Mouse (Mus musculus) spleen, postnatal 10 days (tissue): ENCODE results near the gene Ppm1l.

Source experiments
- DNase-seq, 2 experiments: peaks; one replicate each; pipeline ENCODE4 v3.0.0; 2021 to 2022; ENCODE audit warnings: low spot score in 2 of 2

Ppm1l gene

DNA sequence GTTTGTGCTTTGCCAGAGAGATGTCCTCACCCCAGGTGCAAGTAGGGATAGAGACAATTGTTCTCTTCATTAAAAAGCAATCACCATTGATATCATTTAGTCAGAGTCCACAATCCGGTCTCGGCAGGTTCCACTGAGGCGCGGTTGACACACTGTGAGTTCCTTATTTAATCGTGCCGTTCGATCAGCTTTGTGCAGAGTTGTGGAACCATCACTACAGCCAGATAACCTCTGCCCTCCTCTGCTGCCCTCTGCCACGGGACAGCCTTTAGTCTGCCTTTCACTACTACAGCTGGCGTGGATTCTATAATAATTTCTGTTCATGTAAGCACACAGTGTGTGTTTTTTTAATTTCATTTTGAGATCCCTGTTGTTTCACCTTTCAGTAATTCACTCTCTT is 17.2 kb downstream of the Ppm1l start:
- DNase-seq, result no peak

DNA sequence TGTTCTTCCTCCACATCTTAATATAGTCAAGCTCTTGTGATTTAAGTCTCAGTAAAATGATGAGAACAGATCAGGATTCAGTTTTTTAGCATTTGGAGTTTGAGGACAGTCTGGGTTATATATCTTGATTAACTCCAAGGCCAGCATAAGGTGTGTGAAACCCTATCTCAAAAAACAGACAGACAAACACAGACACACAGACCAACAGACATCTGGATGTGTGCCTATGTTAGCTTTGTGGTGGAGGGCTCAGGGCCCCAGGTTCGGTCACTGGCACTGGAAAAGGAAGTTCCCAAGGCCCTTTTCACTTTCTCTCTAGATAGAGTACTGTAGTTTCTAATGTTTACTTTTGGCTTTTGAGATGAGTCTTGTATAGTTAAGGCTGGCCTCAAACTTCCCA is 23.8 kb downstream of the Ppm1l start:
- DNase-seq, result no peak

DNA sequence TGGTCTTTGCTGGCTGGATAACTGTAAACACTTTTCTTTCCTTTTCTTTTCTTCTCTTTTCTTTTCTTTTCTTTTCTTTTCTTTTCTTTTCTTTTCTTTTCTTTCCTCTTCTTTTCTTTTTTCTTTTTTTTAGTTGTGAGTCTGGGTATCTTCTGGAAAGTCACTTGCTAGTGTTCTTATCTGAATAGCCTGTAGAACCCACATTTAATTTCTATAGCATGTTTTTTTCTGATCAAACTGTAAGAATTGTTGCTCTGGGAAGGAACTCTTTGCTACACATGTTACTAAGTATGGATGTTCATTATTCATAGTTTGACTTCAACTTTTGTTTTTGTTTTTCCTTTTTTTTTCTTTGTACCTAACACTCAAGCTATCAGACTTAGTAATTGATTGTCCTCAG is 24.3 kb downstream of the Ppm1l start:
- DNase-seq, result no peak

DNA sequence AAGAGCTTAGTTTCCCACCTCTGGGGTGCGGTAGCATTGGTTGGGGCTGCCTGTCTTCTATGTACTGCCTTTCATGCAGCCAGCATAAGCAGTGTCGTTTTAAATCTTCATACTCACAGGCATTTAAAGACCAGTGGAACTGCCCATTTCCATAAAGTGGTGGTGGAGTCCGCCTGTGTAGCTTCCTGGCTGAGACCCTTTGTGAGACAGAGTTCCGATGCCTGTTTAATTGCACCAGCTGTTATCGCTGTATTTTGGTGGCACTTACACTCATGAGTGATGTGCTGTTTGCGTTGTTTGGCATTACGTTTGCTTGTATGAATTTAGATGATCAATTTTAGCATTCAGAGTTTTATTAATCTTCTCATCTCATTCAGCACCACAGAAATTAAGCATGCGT is 24.9 kb downstream of the Ppm1l start:
- DNase-seq, result no peak

DNA sequence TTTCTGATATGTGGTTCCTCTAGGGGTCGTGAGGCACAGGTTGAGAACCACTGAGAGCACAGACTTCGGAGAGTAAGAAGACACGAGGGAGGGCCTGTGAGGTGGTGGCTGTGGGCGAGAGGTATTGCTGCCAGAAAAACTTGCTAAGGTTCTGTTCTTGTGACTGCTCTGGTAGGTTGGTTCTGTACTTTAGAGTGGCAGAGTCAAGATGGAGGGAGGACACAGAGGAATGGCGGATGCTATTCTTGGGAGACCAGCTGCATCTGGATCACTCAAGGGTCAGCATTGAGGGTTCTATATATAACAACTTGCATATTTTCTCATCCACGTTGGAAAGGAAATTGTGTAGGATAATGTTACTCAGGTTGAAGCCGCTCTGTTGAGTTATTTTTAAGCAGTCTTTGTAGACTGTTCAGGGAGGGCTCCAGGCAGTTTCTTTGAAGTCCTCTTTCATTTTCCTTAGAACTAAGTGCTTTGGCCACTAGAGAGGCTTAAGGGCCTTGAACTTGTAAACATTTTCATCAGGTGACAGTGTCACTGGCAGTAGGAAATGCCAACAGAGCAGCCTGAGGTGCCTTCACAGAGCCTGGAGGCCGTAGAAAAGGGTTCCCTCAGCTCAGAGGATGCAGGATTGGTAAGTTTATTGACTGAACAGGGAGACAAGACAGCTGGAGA is 25.7 kb downstream of the Ppm1l start:
- no peak for DNase-seq

DNA sequence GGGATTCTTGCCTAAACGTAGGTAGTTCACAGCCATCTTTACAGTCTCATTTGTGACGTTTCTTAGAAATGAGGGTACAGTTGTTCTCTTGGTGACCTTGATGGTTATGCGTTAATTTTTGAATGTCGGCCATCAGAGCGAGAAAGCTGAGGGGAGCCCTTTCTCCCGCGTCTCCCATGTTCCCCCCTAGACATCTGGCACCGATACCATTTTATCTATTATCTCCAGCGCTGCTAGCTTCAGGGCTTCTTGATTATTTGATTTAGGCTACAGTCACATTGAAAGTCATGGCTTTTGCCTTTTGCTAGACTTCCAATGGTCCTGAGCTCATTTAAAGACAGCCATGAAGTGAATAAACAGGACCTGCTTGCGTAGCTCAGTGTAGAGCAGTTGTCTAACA is 26.5 kb downstream of the Ppm1l start:
- DNase-seq, result no peak

DNA sequence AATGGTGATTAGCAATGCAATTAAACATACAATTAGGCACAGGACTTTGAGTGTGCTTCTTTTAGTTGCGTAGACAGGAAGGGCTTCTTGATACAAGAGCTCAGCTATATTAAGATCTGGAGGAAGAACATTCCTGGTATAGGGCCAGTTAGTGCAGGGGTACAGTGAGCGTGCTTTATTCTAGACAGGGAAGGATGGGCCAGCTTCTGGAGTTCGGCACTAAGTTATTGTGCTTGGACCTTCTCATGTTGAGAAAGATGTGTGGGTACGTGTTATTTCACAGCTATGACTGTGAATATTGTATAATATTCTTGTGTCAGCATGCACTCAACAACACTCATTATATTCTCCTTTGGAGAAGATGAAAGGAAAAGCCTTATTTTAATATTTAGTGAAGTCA is 29.9 kb downstream of the Ppm1l start:
- DNase-seq, result no peak

DNA sequence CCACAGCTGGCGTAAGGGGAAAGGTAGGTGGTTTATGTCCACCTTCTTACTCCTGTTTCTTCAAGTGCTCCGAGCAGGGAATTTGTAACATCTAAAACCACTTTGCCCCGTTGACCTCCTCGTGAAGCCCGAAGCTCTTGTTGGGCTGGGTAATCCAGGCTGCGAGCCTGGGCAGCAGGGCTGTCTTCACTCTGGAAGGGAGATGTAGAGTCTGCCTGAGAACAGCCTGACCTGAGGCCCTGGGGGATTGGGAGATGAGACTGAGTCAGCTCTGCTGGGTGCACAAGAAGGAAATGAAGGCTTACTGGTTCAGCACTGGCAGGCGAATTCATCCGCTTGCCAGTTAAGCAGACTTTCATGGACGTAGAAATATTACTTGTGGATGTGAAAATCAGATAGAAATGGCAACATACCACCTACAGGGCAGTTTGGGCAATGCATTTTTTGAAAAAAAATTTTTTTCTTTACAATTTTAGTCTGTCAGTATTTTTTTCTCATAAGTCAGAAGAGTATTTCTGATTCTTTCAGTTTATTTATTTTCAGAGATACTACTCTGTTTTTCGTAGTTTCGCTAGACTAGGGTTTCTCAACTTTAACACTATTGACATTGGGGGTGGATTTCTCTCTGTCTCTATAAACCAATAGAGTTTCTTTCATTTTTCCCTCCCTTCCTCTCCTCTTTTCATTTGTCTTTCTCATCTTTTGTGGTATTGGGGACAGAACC is 31.7 kb downstream of the Ppm1l start:
- no peak for DNase-seq

DNA sequence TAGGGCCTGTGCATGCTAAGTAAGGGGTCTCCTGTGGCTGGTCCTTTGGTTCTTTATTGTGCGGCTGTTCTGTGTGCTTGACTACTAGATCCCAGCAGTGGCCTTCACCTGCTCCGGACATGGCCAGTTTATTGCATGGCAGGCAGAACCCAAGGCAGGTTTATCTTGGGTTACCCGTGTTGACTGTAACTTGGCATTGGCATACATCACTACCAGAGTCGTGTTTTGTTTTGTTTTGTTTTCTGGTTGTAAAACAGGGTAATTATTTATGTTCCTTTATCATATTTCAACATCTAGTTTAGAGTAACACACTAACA is 32.2 kb downstream of the Ppm1l start:
- DNase-seq, result no peak

DNA sequence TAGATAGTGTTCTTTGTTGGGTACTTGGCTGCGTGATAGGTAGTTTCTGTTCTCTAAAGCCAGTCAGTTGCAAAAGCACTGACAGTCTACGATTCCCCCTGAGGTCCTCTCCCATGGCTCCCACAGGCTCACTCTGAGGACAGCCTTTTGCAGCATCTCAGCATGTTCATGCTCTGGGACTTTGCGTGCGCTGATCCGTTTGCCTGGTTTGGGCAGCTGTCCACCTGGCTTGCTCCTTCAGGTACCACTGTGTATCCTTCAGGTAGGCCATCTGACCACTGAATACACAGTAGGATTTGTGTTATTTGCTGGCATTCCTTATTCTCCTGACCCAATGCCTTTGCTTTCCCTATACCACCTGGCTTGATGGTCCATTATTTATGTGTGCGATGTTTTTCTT is 33.3 kb downstream of the Ppm1l start:
- DNase-seq, result no peak

DNA sequence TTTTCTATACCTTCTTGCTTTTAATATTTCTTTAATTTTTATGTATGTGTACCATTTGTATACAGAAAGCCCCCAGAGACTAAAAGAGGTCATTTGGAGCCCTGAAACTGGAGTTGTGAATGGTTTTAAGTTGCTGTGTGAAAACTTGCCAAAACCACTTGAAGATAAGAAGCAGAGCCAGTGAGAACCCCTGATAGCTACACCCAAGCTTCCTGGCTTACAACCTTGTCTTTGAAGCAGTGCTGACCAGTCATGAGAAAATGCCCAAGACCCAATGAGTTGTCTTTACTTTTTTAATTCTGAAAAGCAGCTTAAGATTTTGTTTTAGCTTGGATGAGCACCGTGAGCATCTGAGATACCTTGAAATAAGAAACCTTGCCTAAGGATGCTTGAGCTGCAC is 35.5 kb downstream of the Ppm1l start:
- no peak for DNase-seq

DNA sequence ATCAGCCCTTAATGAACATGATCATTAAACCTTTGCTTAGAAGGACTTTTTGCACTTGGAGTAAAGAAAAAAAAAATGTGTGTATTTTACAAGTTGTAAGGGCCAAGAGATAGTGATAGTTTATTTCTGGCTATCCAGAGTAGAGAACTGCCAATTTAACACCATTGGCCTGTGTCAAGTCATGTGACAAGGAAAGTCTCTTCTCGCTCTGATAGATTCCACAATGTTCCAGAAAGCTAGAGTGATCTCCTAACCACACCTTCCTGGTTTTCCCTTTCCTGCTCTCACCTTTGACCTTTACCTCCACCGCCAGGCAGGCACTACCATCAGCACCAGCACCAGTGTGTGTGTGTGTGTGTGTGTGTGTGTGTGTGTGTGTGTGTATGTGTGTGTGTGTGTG is 38.0 kb downstream of the Ppm1l start:
- DNase-seq, result no peak

DNA sequence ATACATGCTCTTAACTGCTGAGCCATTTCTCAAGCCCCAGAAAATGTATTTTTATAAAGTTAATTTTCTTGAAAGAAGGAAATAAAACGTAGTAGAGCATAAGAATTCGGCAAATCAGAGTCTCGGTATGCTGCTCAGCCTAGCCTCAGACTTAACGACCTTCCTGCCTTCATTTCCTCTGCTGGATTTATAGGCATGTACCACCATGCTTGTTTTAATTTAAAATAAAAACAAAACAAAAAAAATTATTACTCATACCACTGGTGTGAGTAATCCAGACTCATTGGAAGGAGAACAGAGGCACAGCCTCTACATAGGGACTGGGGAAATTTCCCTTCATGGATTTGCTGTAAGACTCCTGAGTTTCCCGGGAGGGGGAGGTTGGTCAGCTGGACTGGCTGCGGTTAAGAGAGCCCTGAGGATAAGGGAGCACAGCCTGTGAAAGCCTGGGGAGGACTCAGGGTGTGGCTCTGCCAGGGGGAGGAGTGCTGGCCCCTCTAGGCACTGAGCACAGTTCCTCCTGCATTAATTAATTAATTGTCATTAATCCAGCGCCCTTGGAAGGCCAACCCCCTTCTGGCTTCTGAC is 39.5 kb downstream of the Ppm1l start:
- no peak for DNase-seq

DNA sequence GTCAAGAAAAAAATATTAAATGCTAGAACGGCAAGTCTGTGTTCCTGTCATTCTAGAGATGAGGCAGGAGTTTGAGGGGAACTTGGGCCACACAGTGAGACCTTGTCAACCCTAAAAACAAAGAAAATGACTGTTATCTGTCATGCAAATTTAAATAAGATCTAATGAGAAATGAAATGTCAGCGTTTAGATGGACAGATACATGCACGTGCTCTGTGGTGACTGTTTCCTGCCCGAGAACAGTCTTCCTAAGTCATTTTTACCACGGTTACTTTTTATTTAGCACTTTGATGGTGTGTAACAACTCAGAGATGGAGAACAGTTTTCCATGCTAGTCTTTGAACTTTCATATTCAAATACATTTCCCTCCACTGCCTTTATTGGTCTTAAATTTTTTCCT is 40.1 kb downstream of the Ppm1l start:
- no peak for DNase-seq

DNA sequence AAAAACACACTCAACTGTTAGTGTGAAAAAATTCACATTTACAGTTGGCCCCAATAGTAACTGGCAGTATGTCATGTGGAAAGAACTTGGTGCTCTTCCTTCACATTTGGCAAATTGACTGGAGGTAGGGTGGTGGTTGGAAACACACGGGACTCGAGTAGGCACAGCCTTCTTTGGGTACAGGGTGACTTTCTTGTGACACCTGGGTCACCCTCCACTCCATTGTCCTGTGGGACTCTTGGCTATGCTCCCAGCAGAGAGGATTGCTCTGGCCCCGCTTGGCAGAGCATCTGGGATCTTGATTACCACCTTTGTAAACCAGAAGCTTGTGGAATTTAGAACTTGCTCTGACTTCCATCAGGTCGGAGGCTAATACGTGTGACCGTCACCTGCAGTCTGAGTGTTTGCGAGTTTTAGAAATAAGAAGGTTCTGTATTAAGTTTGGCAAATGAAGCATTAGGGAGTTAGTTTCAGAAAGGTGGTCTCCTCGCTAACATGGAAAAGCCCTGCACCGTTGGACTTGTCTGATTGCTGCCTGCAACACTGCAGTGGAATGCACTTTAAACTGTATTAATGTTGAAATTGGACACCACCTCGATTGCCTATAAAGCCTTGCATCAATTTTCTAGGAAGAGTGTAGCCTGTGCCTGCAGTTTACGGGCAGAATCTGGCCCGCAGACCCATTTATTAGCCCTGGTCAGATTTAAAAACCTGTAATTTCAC is 41.4 kb downstream of the Ppm1l start:
- DNase-seq, result no peak

DNA sequence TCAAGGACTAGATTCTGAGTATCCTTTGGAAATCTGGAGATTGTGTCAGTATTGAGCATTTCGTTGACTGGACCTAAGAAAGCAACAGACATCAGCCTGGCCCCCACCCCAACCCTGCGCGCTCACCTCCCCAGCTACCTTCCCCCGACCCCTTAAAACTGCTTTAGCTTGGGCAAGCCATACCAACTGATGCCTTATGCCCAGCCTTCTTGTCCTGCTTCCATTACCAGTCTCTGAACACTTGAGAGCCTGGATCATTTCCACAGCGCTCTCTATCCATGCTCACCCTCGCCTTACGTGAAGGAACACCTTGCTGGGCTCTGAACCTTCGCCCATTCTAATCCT is 41.9 kb downstream of the Ppm1l start:
- DNase-seq, result no peak

DNA sequence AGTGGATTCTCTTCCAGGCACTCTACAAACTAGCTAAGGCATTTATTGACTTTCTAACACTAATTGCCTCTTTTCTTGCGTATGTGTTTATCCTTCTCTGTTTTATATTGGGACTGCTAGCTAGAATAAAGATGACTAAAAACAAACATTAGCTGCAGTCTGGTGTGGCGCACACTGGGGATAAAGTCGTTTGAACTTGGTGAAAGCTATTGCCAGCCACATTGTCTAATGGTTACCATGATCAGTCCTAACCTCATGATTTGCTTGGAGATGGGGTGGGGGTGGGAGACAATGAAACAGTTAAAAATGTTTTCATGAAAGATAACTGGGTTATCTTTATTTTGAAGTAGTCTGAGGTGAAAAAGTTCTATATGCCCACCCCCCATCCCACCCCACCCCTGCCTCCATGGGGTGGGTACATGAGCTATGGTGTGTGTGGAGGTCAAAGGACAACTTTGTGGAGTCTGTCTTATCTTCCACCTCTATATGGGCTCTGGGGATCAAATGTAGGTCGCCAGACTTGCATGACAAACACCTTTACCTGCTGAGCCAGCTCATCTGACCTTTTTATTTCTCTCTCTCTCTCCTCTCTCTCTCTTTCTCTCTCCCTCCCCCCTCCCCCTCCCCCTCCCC is 43.7 kb downstream of the Ppm1l start:
- DNase-seq, result no peak

DNA sequence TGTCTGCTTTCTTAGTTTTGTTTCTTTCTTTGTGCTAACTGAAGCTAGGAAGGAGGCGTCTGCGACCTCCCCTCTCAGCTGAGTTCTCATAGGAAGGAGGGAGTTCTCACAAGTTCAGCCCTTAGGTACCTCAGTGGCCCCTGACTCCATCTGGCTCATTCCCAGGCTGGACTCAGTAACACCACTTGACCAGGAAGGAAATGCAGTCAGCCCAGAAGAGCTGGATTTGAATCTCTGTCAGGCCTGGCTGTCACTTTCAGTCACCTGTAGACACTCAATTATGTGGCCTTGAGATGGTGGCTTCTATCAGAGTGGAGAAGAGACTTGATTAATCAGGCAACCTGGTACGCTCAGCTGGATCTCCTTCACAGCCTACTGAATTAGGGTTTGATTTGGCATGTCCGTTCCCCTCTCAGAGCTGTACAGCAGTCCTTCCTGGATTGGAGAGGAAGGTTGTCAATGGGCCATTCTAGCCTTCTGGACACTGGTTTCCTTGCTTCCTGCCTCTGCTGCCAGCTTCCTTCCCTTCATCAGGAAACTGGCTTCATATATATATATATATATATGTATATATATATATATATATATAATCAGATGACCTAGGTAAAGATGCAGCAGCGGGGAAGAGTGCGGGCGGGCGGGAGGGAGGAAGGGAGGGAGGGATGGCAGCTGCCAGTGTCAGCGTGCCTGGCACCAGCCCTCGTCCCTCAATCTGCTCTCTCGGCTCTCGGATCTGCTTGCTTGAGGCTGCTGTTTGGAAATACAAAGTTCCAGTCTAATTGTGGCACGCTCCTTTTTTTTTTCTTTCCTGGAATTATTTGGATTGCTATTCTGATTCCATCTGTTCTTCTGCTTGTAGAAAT is 45.1 kb downstream of the Ppm1l start:
- DNase-seq, result no peak

DNA sequence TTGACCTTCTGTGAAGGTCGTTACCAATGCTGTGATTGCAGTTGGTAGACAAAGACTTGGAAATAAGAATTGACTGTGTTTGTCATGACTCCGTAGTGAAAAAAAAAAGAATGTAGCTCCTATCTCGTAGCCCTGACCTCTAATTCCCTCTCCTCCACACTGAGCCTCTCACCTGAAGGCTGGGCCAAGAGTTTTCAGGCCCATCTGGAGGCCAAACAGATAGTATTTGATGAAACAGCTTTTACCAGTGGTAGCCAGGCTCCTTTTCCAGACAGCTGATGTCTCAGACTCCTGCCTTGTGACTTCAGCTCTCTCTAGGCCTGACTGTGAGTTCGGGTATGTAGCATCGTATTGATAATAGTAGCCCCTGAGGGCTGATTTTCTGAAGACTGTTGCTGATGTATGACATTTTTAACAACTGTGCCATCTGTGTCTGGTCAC is 45.7 kb downstream of the Ppm1l start:
- DNase-seq, result no peak

DNA sequence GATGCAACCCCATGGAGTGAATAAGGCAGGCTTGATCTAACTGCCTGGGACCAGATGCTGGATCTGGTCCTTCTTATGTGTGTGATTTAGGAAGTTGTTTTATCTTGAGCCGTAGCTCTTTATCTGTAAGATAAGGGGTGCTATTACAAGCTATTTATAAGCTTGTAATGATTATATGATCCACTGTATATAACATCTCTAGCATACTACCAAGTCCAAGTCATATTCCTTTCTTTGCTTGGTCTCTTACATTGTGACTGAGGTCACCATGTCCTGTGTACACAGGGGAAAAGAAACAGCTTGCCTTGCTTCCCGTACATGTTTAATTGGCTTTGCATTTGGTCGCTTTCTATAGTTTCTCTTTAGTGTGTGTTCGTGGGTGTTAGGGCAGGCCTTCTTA is 46.2 kb downstream of the Ppm1l start:
- DNase-seq, result no peak

DNA sequence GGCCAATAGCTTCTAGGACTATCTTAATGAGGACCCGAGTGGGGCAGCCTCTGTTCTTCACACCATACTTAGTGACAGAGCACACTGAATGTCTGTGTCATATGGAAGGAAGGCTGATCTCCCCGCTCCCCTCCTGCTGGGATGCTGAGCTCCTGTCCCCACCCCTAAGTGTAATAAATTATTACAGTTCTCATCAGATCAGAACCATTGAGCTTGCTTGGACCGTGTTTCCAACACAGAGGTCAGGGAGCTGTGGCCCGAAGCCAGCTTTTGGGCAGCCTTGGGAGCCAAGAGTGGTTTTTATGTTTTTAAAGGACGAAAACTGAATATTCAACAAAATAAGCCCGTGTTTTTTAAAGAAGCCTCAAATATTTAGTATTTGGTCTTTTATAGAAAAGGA is 47.5 kb downstream of the Ppm1l start:
- no peak for DNase-seq

DNA sequence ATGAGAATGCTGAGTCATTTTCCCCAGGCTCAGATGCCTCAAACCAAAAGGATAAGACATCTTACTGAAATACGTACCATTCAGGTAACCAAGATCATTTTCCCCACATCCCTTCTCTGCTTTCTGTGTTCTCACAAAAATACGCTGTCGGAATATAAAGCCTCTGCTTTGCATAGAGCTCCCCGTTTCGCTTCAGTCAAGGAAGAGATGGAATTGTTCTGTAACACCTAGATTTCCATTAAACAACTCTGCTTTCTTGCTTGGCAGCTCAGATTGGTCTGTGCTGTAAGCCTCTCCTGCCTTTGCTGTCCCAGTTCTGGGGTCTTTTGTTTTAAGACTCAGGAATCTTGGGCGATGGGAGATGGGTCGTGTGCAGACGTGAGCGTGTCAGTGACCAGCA is 51.3 kb downstream of the Ppm1l start:
- DNase-seq, result no peak
